Mouse (Mus musculus) frontal cortex, postnatal 10 days (tissue): Measurements from ENCODE around the gene Lztfl1.
"Not testable (repeated sequence)": the region's sequence is repeated elsewhere in the genome, so short reads cannot be mapped to it uniquely, and the experiment has no call there.

Experiments
- DNase-seq, 2 experiments: peaks; one replicate each; pipeline ENCODE4 v3.0.0; 2022; ENCODE audit warnings: low spot score in 2 of 2, mixed read lengths in 1 of 2

The Lztfl1 gene

DNA sequence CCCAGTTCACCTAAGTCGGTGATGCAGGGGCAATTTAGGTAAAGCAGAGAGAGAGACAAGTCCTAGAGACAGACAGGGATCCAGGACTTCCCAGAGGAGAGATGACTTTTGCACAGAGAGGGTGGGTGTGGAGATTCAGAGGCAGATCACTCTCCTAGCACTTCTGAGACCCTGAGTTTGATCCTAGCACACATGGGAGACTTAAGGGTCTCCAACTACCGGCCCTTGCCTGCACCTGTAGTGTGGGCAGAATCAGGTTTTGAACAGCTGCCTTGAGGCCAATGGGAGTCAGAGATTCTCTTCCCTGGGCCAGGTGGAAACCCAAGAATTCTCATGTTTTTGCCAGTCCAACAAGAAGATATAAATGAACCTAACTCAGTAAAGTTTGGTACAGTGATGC, 38.3 kb downstream of the Lztfl1 start:
- no peak for DNase-seq

DNA sequence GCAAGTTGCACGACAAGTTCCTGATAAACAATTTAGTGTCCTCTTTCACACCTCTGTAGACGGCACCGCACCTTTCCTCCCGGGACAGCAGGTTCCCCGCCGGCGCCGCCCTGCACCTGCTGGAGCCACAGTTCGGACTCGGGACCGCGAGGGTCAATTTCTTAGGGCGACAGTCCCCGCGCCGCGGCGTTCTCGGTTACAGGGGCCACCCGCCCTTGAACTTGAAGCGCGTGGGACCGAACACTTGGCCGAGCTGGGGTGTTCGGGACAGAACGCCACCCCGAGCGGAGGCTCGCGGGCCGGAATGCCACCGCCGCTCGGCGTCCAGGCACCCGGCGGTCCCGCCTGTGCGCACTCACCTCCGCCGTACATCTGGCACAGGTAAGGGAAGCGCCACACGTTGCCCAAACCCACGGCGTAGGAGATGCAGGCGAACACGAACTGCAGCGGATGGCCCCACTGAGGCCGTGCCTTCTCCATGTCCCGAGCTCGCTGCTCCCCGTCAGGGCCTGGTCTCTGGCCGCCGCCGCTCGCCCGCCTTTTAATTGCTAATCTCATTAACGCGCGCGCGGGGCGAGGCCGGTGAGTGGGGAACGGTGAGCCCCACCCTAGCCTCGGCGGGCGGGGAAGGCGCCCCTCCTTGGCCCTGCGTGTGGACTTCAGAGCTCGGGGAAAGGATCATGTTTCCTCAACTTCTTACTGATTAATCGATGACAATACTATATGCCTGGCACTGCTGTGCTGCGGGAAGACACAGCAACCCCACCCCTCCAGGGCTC, 39.0 kb downstream of the Lztfl1 start, which contains the start of the genes Ccr9 and Slc6a20a:
TSS of gene Ccr9 (plus strand) at position 113 of the 779 bp plus-strand sequence.
TSS of gene Slc6a20a (minus strand) at position 559 of the 779 bp plus-strand sequence.
- no peak for DNase-seq

DNA sequence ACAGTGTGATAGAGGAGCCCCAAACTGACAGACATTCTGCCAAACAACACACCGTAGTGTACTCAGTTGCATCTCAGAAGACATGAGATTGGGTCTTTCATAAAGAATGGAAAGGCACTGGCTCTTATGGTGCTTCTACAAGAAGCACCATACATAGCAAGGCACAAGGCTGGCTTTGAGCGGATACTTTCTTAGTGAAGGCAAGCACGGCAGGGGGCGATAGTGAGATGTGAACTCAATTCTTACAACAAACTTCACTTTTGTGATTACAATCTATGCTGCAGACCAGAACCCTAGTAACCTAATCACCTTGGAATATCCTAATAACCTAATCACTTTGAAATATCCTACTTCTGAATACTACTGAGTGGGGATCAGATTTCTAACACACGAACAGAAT, 51.9 kb downstream of the Lztfl1 start:
- no peak for DNase-seq

DNA sequence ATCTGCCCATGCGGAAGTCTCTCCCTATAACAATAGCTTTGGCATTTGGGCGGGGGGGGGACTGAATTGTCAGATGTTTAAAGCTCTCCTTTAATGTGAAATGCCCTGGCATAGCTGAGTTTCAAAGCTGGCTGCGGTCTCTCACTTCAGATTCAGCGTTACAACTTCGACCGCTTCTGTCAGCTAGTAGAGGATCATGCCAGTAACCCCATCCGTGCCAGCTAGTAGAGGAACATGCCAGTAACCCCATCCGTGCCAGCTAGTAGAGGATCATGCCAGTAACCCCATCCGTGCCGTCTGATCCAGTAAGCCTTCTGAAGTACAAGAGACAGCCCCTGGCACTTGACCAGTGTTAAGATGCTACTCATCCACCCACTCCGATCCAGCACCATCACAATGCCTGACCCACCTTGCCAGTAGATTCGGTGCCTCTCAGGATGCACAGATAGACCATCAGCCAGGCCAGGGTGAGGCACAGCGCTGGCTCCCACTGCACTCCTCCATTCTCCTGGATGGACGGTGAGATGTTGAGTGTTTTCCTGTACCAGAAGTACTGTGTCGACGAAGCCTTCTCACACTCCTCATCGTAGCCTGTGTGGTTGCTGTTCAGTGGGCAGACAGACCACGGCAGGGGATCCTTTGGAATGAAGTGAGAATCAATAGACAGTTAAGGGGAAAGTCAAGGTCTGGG, 57.4 kb downstream of the Lztfl1 start:
- DNase-seq: not testable (repeated sequence)

DNA sequence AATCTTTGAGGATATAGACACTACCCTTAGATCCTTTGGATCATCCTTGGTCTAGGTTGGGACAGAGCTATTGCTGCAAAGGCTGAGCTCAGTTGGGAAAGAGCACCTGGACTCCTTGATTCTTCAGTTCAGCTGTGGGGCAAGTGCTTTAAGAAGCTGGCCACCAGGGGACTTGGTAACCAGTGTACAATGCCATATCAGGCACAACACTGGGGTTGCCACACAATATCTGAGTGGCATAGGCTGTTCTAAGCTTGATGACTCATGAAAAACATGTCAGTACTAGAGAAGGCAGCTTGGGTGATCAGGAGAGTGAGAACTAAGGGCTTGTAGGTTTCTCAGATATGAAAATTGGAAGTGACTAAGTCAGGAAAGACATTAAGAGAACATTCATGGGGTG, 58.5 kb downstream of the Lztfl1 start:
- no peak for DNase-seq

DNA sequence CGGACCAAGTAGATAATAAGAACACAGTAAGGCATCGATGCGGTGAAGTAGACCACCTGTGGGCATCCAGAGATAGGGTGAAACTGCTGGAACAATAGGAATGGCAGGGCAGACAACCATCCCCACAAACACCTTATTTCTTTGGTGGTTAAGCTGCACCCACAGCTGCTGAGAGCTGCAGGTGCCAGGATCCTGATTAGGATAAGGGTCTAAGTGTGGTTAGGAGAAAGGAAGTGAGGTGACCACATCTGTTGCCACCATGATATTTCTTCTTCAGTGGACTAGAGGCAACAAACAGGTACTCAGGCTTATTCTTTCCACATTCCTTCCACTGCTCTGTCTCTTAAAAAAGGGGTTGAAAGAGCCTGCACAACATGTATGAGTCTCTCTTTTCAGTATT, 60.0 kb downstream of the Lztfl1 start:
- DNase-seq: no peak

DNA sequence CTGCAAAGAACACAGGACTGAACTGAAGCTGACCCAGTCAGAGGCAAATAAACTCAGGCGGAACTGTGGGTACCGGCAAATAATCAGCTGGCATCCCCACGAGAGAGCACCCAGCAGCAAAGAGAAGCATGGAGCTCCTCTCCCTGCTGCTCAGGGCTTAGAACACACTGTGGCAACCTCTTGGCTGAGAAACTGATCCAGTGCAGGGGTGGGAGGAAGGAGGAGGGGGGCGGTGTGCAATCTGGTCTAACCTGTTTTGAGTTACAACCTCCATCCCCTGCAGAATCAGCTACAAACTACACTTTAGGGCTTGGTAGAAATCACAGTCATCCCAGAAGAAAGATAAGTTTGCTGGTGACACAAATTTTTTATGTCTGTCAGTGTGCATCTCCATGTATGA, 66.1 kb downstream of the Lztfl1 start:
- no peak for DNase-seq

DNA sequence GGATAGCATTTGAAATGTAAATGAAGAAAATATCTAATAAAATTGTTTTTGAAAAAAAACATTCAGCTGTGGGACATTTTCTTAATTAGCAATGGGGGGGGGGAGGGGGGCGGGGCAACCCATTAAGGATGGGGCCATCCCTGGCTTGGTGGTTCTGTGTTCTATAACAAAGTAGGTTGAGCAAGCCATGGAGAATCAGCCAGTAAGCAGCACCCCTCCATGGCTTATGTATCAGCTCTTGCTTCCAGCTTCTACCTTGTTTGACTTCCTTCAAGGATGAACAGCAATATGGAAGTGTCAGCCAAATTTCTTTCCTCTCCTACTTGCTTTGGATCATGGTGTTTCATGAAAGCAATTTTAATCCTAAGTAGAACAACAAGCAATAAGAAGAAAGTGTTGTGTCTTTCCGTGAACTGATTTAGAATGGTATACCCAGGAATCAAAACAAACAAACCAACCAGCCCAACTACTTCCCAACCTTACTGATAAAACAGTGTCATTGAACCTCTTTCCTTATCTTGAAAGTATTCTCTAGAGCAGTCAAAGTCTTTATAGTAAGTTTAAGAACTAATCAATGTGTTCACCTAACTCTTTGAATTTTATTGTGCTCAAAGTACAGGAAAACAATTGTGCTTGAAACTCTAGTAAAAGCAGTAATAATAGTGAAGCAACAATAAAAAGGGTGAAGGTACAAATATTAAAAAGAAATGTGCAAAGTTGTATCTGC, 67.5 kb downstream of the Lztfl1 start:
- no peak for DNase-seq
